Mouse (Mus musculus): ENCODE measurements around the gene Prom1.

DNA sequence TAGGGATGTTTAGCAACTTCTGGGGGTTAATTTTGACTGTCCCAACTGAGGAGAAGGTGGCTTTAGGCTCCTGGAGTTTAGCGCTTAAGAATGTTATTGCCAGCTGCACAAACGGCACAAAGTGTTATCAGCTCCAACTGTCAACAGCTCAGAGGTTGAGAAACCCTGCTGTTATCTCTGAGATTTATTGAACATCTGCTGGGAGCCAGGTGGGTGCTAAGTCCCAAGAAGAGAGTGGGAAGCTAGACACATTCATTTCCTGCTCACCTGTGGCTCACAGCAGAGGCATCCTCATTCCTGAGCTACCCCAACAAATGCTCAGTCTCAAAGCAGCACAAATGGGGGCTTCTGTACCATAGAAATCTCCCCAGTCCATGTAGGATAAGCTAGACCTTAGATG lies 130.7 kb downstream of the Prom1 start:
- TF ChIP-seq CTCF (IDR thresholded peaks at IDR 0.05; ENCODE audit: extremely low read depth, insufficient read length, insufficient replicate concordance, low read depth, low read length) = no peak
- no peak for TF ChIP-seq POLR2A (IDR thresholded peaks at IDR 0.05; ENCODE audit: low read depth, low read length)
